Mouse (Mus musculus): ENCODE measurements around the gene Procr. TPM values are rescaled to one million over a fixed set of nuclear protein-coding genes. Genes with fewer than 3 reads are reported as not detected.

The Procr gene
- total and polyA plus RNA-seq, 2 experiments = 0.46 to 0.73 TPM

GRCm38 (mm10) chr2:155717082-155717990 lies 33.6 kb upstream of the Procr start:
- no peak overlapping the region for H3K4me3 ChIP-seq (ENCODE audit: insufficient read depth, low read depth, low read length)
- H3K27me3 ChIP-seq (ENCODE audit: control insufficient read depth, insufficient read depth, low read length) = no peaks in the 10 kb centered on the region
- no peak overlapping the region for H3K9ac ChIP-seq (ENCODE audit: low read depth, low read length)
- no peaks in the 10 kb centered on the region for H3K79me2 ChIP-seq (ENCODE audit: control insufficient read depth, insufficient read depth, low read length)
- 85% methylated on average over 12 of the region's 12 CpGs for WGBS
- H3K36me3 ChIP-seq (ENCODE audit: control insufficient read depth, insufficient read depth, low read length) = peaks cover 27% of the 10 kb centered on the region
- no peak overlapping the region for H3K27ac ChIP-seq (replicated peaks; ENCODE audit: insufficient read depth, low read depth, low read length)
- no peak for DNase-seq (ENCODE audit: extremely low read depth, low read depth, low spot score)
- TF ChIP-seq POLR2A (IDR thresholded peaks at IDR 0.05; ENCODE audit: extremely low read depth, insufficient read depth, low read length) (no peak), CTCF (IDR thresholded peaks at IDR 0.05; ENCODE audit: low read depth, low read length) (no peak)
- H3K4me1 ChIP-seq (ENCODE audit: control insufficient read depth, insufficient read depth, low read length) = no peaks in the 10 kb centered on the region

- DNase-seq (ENCODE audit: extremely low read depth, low read depth, low spot score) = no peak
- Histone ChIP-seq H3K27ac (replicated peaks; ENCODE audit: insufficient read depth, low read depth, low read length) (no peak overlapping the region), H3K36me3 (ENCODE audit: control insufficient read depth, insufficient read depth, low read length) (peaks cover 22% of the 10 kb centered on the region), H3K27me3 (ENCODE audit: control insufficient read depth, insufficient read depth, low read length) (no peaks in the 10 kb centered on the region), H3K9ac (ENCODE audit: low read depth, low read length) (no peak overlapping the region), H3K79me2 (ENCODE audit: control insufficient read depth, insufficient read depth, low read length) (no peaks in the 10 kb centered on the region), H3K4me1 (ENCODE audit: control insufficient read depth, insufficient read depth, low read length) (no peaks in the 10 kb centered on the region), H3K4me3 (ENCODE audit: insufficient read depth, low read depth, low read length) (no peak overlapping the region)
- TF ChIP-seq POLR2A (IDR thresholded peaks at IDR 0.05; ENCODE audit: extremely low read depth, insufficient read depth, low read length) (no peak), CTCF (IDR thresholded peaks at IDR 0.05; ENCODE audit: low read depth, low read length) (no peak)
- 81% methylated on average over 5 of the region's 5 CpGs for WGBS
Observed at GRCm38 (mm10) chr2:155720585-155720984, 30.3 kb upstream of the Procr start.

GRCm38 (mm10) chr2:155724036-155724435 lies 26.9 kb upstream of the Procr start:
- Histone ChIP-seq H3K27ac (replicated peaks; ENCODE audit: insufficient read depth, low read depth, low read length) (no peak overlapping the region), H3K4me1 (ENCODE audit: control insufficient read depth, insufficient read depth, low read length) (peaks cover 11% of the 10 kb centered on the region), H3K27me3 (ENCODE audit: control insufficient read depth, insufficient read depth, low read length) (no peaks in the 10 kb centered on the region), H3K79me2 (ENCODE audit: control insufficient read depth, insufficient read depth, low read length) (no peaks in the 10 kb centered on the region; the same call in 1 of the 2 replicates), H3K36me3 (ENCODE audit: control insufficient read depth, insufficient read depth, low read length) (peaks cover 12% of the 10 kb centered on the region), H3K4me3 (ENCODE audit: insufficient read depth, low read depth, low read length) (no peak overlapping the region), H3K9ac (ENCODE audit: low read depth, low read length) (no peak overlapping the region)
- DNase-seq (ENCODE audit: extremely low read depth, low read depth, low spot score) = peak; percentile 19
- TF ChIP-seq CTCF (IDR thresholded peaks at IDR 0.05; ENCODE audit: low read depth, low read length) (no peak), POLR2A (IDR thresholded peaks at IDR 0.05; ENCODE audit: extremely low read depth, insufficient read depth, low read length) (no peak)
- WGBS = 61% methylated on average over 5 of the region's 5 CpGs

GRCm38 (mm10) chr2:155724526-155724925 lies 26.4 kb upstream of the Procr start:
- Histone ChIP-seq H3K27ac (replicated peaks; ENCODE audit: insufficient read depth, low read depth, low read length) (no peak overlapping the region), H3K36me3 (ENCODE audit: control insufficient read depth, insufficient read depth, low read length) (peaks cover 12% of the 10 kb centered on the region), H3K4me3 (ENCODE audit: insufficient read depth, low read depth, low read length) (no peak overlapping the region), H3K9ac (ENCODE audit: low read depth, low read length) (no peak overlapping the region), H3K27me3 (ENCODE audit: control insufficient read depth, insufficient read depth, low read length) (no peaks in the 10 kb centered on the region), H3K4me1 (ENCODE audit: control insufficient read depth, insufficient read depth, low read length) (peaks cover 11% of the 10 kb centered on the region), H3K79me2 (ENCODE audit: control insufficient read depth, insufficient read depth, low read length) (no peaks in the 10 kb centered on the region; the same call in 1 of the 2 replicates)
- 80% methylated on average over 6 of the region's 6 CpGs for WGBS
- no peak for DNase-seq (ENCODE audit: extremely low read depth, low read depth, low spot score)
- TF ChIP-seq POLR2A (IDR thresholded peaks at IDR 0.05; ENCODE audit: extremely low read depth, insufficient read depth, low read length) = no peak
- no peak for TF ChIP-seq CTCF (IDR thresholded peaks at IDR 0.05; ENCODE audit: low read depth, low read length)

GRCm38 (mm10) chr2:155726302-155726701 lies 24.6 kb upstream of the Procr start:
- Histone ChIP-seq H3K27ac (replicated peaks; ENCODE audit: insufficient read depth, low read depth, low read length) (peak overlapping the region; percentile 44; the same call in 1 of the 2 replicates), H3K4me1 (ENCODE audit: control insufficient read depth, insufficient read depth, low read length) (peaks cover 11% of the 10 kb centered on the region), H3K9ac (ENCODE audit: low read depth, low read length) (no peak overlapping the region), H3K4me3 (ENCODE audit: insufficient read depth, low read depth, low read length) (no peak overlapping the region), H3K27me3 (ENCODE audit: control insufficient read depth, insufficient read depth, low read length) (no peaks in the 10 kb centered on the region), H3K36me3 (ENCODE audit: control insufficient read depth, insufficient read depth, low read length) (peaks cover 5% of the 10 kb centered on the region; the same call in 1 of the 2 replicates), H3K79me2 (ENCODE audit: control insufficient read depth, insufficient read depth, low read length) (no peaks in the 10 kb centered on the region; the same call in 1 of the 2 replicates)
- TF ChIP-seq POLR2A (IDR thresholded peaks at IDR 0.05; ENCODE audit: extremely low read depth, insufficient read depth, low read length) (no peak), CTCF (IDR thresholded peaks at IDR 0.05; ENCODE audit: low read depth, low read length) (no peak)
- DNase-seq (ENCODE audit: extremely low read depth, low read depth, low spot score) = peak; percentile 71
- 23% methylated on average over 7 of the region's 7 CpGs for WGBS
